Mouse (Mus musculus): ENCODE measurements around the gene Thada. TPM values are rescaled to one million over a fixed set of nuclear protein-coding genes. Genes with fewer than 3 reads are reported as not detected.
A peak's percentile ranks its signal among the peaks of the same experiment; 100 is the strongest.
"Not testable (repeated sequence)": the region's sequence is repeated elsewhere in the genome, so short reads cannot be mapped to it uniquely, and the experiment has no call there.

Thada gene
- polyA plus RNA-seq, 1 experiment from 2014 or later, result 8.1 TPM

DNA sequence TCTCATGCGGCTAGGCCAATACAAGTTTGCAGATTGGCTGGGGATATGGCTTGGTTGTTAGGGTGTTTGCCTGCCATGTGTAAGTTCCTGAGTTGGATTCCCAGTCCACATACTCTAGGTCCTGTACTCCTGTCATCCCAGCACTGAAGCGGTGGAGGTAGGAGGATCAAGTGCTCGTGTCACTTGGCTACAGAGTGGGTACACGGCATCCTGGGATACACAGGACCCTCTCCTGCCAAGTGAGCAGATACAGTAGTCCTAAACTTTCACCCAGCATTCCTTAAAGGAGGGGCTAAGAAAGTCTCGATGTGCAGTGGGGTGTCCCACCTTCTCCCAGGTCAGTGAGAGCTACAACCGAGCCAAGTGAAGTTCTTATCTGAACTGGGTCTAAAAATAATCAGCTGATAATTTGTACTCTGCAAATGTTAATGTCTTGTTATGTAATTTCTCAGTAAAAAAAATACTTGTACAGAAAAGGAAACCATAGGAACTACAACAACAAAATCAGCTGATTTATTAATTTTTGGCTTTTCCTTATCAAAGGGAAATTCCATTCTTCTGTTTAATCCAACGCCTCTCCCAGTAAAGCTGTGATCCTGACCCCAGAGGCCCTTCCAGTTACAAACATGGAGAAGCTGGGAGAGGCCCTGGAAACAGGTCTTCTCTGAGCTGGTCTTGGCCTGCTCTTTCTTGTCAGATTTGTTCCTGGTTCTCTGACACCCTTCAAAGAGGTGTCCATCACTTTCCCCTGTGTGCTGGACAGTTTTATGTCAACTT, 229.0 kb downstream of the Thada start:
- WGBS, result 40% methylated on average over 7 of the region's 7 CpGs
- Histone ChIP-seq H3K9me3 (ENCODE audit: control insufficient read depth, low read length) (no peaks in the 10 kb centered on the region), H3K9ac (ENCODE audit: low read length) (no peak overlapping the region; the same call in 1 of the 2 replicates), H3K4me2 (ENCODE audit: low read length) (no peak overlapping the region), H3K36me3 (ENCODE audit: control insufficient read depth, insufficient read depth, low read length) (no peaks in the 10 kb centered on the region), H3K27me3 (ENCODE audit: control insufficient read depth, insufficient read depth, low read length) (no peaks in the 10 kb centered on the region), H3K4me3 (ENCODE audit: control insufficient read depth in 1 of 2, insufficient read depth in 1 of 2, low read depth in 1 of 2, low read length in 2 of 2) (no peak overlapping the region), H3K4me1 (ENCODE audit: control insufficient read depth in 2 of 2, insufficient read depth in 2 of 2, low read length in 2 of 2) (peaks cover 6 to 15% of the 10 kb centered on the region in 2 experiments), H3K27ac (replicated peaks in 1 of 2; ENCODE audit: control insufficient read depth in 1 of 2, insufficient read depth in 1 of 2, low read depth in 2 of 2, low read length in 2 of 2) (peak overlapping the region in 1 of 2 experiments; percentile 34; a peak in 2 of 4 replicates)
- no peak for ATAC-seq (ENCODE audit: insufficient number of reproducible peaks, insufficient read depth, low FRiP score, low read depth)

DNA sequence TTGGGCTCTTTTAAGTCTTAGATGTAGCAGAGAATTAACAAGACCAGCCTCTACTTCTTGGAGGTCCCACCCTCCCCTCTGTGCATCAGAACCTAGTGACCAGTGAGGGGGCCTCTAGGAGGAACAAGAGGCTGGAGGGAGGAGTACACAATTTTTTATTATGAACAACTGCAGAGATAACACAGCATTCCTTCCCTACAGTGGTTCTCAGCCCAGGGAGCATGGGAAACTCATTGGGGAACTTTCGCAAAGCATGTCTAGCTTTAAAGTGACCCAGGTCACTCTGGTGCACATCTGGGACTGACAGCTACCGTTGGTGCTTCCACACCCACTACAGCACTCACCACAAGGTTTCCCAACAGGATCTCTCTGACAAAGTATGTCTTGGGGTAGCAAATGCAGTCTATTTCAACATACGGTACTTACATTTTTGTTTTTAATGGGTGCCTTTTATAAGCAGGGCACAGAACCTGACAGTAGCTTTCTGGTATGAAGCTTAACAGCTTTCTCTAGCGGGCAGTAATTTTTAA, 230.5 kb downstream of the Thada start:
- 84% methylated on average over 4 of the region's 4 CpGs for WGBS
- no peaks in the 10 kb centered on the region for H3K27me3 ChIP-seq (ENCODE audit: control insufficient read depth, insufficient read depth, low read length)
- no peak overlapping the region for H3K4me3 ChIP-seq (ENCODE audit: control insufficient read depth in 1 of 2, insufficient read depth in 1 of 2, low read depth in 1 of 2, low read length in 2 of 2)
- H3K27ac ChIP-seq (replicated peaks in 1 of 2; ENCODE audit: control insufficient read depth in 1 of 2, insufficient read depth in 1 of 2, low read depth in 2 of 2, low read length in 2 of 2), result no peak overlapping the region
- ATAC-seq (ENCODE audit: insufficient number of reproducible peaks, insufficient read depth, low FRiP score, low read depth), result no peak
- H3K4me1 ChIP-seq (ENCODE audit: control insufficient read depth in 2 of 2, insufficient read depth in 2 of 2, low read length in 2 of 2), result peaks cover 6 to 15% of the 10 kb centered on the region in 2 experiments
- H3K9me3 ChIP-seq (ENCODE audit: control insufficient read depth, low read length), result no peaks in the 10 kb centered on the region
- H3K9ac ChIP-seq (ENCODE audit: low read length), result no peak overlapping the region
- H3K4me2 ChIP-seq (ENCODE audit: low read length), result no peak overlapping the region
- peaks cover 3% of the 10 kb centered on the region; the same call in 1 of the 2 replicates for H3K36me3 ChIP-seq (ENCODE audit: control insufficient read depth, insufficient read depth, low read length)

DNA sequence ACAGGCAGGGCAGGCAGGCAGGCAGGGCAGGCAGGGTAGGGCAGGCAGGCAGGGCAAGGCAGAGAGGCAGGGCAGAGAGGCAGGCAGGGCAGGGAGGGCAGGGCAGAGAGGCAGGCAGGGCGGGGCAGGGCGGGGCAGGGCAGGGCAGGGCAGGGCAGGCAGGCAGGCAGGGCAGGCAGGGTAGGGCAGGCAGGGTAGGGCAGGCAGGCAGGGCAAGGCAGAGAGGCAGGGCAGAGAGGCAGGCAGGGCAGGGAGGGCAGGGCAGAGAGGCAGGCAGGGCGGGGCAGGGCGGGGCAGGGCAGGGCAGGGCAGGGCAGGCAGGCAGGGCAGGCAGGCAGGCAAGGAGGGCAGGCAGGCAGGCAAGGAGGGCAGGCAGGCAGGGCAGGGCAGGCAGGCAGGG, 231.2 kb downstream of the Thada start:
- not testable (repeated sequence) for ATAC-seq (ENCODE audit: insufficient number of reproducible peaks, insufficient read depth, low FRiP score, low read depth)

DNA sequence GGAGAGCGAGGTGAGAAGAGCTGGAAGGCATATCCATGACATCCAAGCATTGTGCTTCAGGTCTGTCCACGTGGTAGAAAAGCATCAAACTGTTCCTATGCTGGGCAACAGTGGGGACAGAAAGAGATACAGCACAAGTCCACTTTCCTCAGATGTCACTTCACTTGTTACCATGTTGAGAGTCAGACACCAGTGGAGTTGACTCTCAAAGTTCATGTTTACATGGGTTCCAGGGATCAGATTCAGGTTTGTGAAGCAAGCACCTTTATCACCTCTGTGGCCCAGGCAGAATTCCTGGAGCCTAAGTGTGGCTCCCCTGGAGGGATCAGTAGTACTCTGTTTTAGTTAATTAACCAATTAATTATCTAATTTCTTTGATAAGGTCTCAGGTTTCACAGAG, 232.2 kb downstream of the Thada start:
- 88% methylated on average over 2 of the region's 2 CpGs for WGBS
- H3K27ac ChIP-seq (replicated peaks in 1 of 2; ENCODE audit: control insufficient read depth in 1 of 2, insufficient read depth in 1 of 2, low read depth in 2 of 2, low read length in 2 of 2), result no peak overlapping the region
- peaks cover 18% of the 10 kb centered on the region for H3K36me3 ChIP-seq (ENCODE audit: control insufficient read depth, insufficient read depth, low read length)
- H3K4me1 ChIP-seq (ENCODE audit: control insufficient read depth in 2 of 2, insufficient read depth in 2 of 2, low read length in 2 of 2), result peaks cover 6 to 15% of the 10 kb centered on the region in 2 experiments
- no peak overlapping the region for H3K4me2 ChIP-seq (ENCODE audit: low read length)
- ATAC-seq (ENCODE audit: insufficient number of reproducible peaks, insufficient read depth, low FRiP score, low read depth), result no peak
- no peaks in the 10 kb centered on the region for H3K9me3 ChIP-seq (ENCODE audit: control insufficient read depth, low read length)
- H3K27me3 ChIP-seq (ENCODE audit: control insufficient read depth, insufficient read depth, low read length), result no peaks in the 10 kb centered on the region
- no peak overlapping the region for H3K4me3 ChIP-seq (ENCODE audit: control insufficient read depth in 1 of 2, insufficient read depth in 1 of 2, low read depth in 1 of 2, low read length in 2 of 2)
- no peak overlapping the region for H3K9ac ChIP-seq (ENCODE audit: low read length)

More for the DNA sequence above, 231.2 kb downstream of the Thada start:
- not testable (repeated sequence) for H3K9me3 ChIP-seq (ENCODE audit: control insufficient read depth, low read length); H3K27ac ChIP-seq (replicated peaks in 1 of 2; ENCODE audit: control insufficient read depth in 1 of 2, insufficient read depth in 1 of 2, low read depth in 2 of 2, low read length in 2 of 2); H3K36me3 ChIP-seq (ENCODE audit: control insufficient read depth, insufficient read depth, low read length); H3K9ac ChIP-seq (ENCODE audit: low read length); H3K4me2 ChIP-seq (ENCODE audit: low read length); H3K27me3 ChIP-seq (ENCODE audit: control insufficient read depth, insufficient read depth, low read length); H3K4me3 ChIP-seq (ENCODE audit: control insufficient read depth in 1 of 2, insufficient read depth in 1 of 2, low read depth in 1 of 2, low read length in 2 of 2)
- peaks cover 6 to 15% of the 10 kb centered on the region in 2 experiments for H3K4me1 ChIP-seq (ENCODE audit: control insufficient read depth in 2 of 2, insufficient read depth in 2 of 2, low read length in 2 of 2)
- no CpG with 5 or more reads among the region's 4 CpGs for WGBS

DNA sequence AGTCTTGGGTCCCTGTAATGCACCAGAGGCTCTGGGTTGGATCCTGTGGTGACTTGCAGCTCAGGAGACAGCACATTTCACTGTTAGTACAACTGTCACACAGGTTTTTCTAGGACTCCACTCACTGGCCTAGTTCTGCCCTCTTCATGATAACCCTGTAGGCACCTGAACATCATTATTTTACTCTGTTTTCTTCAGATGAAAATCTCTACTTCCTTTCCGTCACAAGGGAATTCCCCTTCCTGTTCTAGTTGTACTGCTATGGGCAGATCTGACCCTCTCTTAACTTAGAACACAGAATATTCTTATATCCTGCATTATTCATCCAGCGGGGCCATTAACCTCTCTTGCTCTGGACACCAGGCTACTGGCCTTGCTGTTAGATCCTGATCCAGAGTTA, 234.6 kb downstream of the Thada start:
- 84% methylated on average over 2 of the region's 2 CpGs for whole genome bisulfite sequencing
- Histone ChIP-seq H3K4me3 (ENCODE audit: control insufficient read depth in 1 of 2, insufficient read depth in 1 of 2, low read depth in 1 of 2, low read length in 2 of 2) (no peak overlapping the region), H3K27ac (replicated peaks in 1 of 2; ENCODE audit: control insufficient read depth in 1 of 2, insufficient read depth in 1 of 2, low read depth in 2 of 2, low read length in 2 of 2) (no peak overlapping the region), H3K9me3 (ENCODE audit: control insufficient read depth, low read length) (no peaks in the 10 kb centered on the region), H3K27me3 (ENCODE audit: control insufficient read depth, insufficient read depth, low read length) (no peaks in the 10 kb centered on the region), H3K4me2 (ENCODE audit: low read length) (no peak overlapping the region), H3K4me1 (ENCODE audit: control insufficient read depth in 2 of 2, insufficient read depth in 2 of 2, low read length in 2 of 2) (peaks cover 6 to 8% of the 10 kb centered on the region in 2 experiments), H3K36me3 (ENCODE audit: control insufficient read depth, insufficient read depth, low read length) (peaks cover 26% of the 10 kb centered on the region), H3K9ac (ENCODE audit: low read length) (no peak overlapping the region)
- no peak for ATAC-seq (ENCODE audit: insufficient number of reproducible peaks, insufficient read depth, low FRiP score, low read depth)

DNA sequence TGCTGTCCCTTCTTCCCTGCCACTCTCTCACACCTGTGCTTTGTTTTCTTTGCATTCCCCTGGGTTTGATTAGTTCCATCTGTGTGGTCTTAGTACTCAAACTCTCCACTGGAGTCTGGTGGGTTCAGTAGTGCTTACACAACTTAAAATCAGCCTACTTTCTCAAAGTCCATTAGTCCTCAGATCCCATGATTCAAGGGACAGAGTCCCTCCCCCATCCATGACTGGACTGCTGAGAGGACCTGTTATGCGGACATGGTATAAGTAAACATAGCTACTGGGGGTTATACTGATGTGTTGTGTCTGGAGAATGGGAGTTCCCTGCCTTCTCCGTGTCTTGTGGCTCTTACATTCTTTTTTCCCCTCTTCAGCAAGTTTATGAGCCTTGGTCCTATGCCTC, 237.8 kb downstream of the Thada start:
- Histone ChIP-seq H3K36me3 (ENCODE audit: control insufficient read depth, insufficient read depth, low read length) (peaks cover 40% of the 10 kb centered on the region), H3K4me3 (ENCODE audit: control insufficient read depth in 1 of 2, insufficient read depth in 1 of 2, low read depth in 1 of 2, low read length in 2 of 2) (no peak overlapping the region), H3K4me2 (ENCODE audit: low read length) (no peak overlapping the region), H3K27me3 (ENCODE audit: control insufficient read depth, insufficient read depth, low read length) (no peaks in the 10 kb centered on the region), H3K9ac (ENCODE audit: low read length) (no peak overlapping the region), H3K4me1 (ENCODE audit: control insufficient read depth in 2 of 2, insufficient read depth in 2 of 2, low read length in 2 of 2) (peaks cover 8 to 11% of the 10 kb centered on the region in 2 experiments), H3K27ac (replicated peaks in 1 of 2; ENCODE audit: control insufficient read depth in 1 of 2, insufficient read depth in 1 of 2, low read depth in 2 of 2, low read length in 2 of 2) (no peak overlapping the region), H3K9me3 (ENCODE audit: control insufficient read depth, low read length) (no peaks in the 10 kb centered on the region)
- 84% methylated on average over 2 of the region's 2 CpGs for WGBS
- ATAC-seq (ENCODE audit: insufficient number of reproducible peaks, insufficient read depth, low FRiP score, low read depth), result no peak

DNA sequence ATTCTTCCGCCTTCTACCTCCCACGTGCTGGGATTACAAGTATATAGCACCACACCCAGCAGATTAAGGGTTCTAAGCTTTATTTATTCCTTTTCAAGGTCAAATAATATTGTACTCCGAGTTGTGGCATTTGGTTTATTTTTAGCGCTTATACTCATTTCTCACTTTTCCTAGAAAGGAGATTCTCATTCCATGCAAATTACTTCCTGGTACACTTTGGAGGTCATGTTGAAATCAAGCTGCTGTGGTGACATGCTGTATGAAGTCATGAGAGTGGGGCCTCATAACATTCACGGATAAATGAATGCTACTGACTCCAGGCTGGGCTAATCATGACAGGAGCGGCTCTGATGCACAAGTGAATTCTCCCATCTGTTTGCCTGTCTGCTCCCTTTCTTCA, 239.3 kb downstream of the Thada start:
- no peaks in the 10 kb centered on the region for H3K27me3 ChIP-seq (ENCODE audit: control insufficient read depth, insufficient read depth, low read length)
- no peak overlapping the region for H3K4me3 ChIP-seq (ENCODE audit: control insufficient read depth in 1 of 2, insufficient read depth in 1 of 2, low read depth in 1 of 2, low read length in 2 of 2)
- WGBS, result 56% methylated on average over 6 of the region's 6 CpGs
- H3K4me1 ChIP-seq (ENCODE audit: control insufficient read depth in 2 of 2, insufficient read depth in 2 of 2, low read length in 2 of 2), result peaks cover 8 to 11% of the 10 kb centered on the region in 2 experiments
- peaks cover 49% of the 10 kb centered on the region for H3K36me3 ChIP-seq (ENCODE audit: control insufficient read depth, insufficient read depth, low read length)
- no peak for ATAC-seq (ENCODE audit: insufficient number of reproducible peaks, insufficient read depth, low FRiP score, low read depth)
- no peak overlapping the region for H3K4me2 ChIP-seq (ENCODE audit: low read length)
- peak overlapping the region in 1 of 2 experiments; percentile 65; a peak in 2 of 4 replicates for H3K27ac ChIP-seq (replicated peaks in 1 of 2; ENCODE audit: control insufficient read depth in 1 of 2, insufficient read depth in 1 of 2, low read depth in 2 of 2, low read length in 2 of 2)
- H3K9me3 ChIP-seq (ENCODE audit: control insufficient read depth, low read length), result no peaks in the 10 kb centered on the region
- no peak overlapping the region for H3K9ac ChIP-seq (ENCODE audit: low read length)

Data from heart, embryonic 14.5 days (tissue).